9 mouse cellular contexts compared by ENCODE assay signal in genomic region chr14:78627516-78628275, GRCm38 (mm10).
DNase-seq lines count a peak whose midpoint lies in the region; ATAC-seq and TF ChIP-seq lines count a peak whose summit lies in the region.
"Had no signal": no experiment of that assay in that cellular context is flagged by ENCODE, and none has a peak within 500 bp of the region (broad histone marks: within the 10 kb centered on the region; RNA-seq: fewer than 3 reads in every experiment).

No protein-coding gene starts in this region.

- peak; percentile 16 to 42 for DNase-seq in kidney, adult 8-10 months
- peak; percentile 38 for DNase-seq in CD4-positive helper T cell, adult 2 months (ENCODE audit: low read depth, low spot score)
- DNase-seq in WW6 (ENCODE audit: low read depth, low spot score), result peak; percentile 38
- peak; percentile 48 for DNase-seq in embryo, embryonic 10.5 days (ENCODE audit: low spot score)
- peak; percentile 38 for DNase-seq in lung, postnatal 25 days (ENCODE audit: low spot score)
- no peak for DNase-seq in midbrain, embryonic 10.5 days (ENCODE audit: low spot score)
- DNase-seq in forebrain, postnatal 0 days, result no peak

- no peaks in the 10 kb centered on the region for H3K27me3 ChIP-seq in kidney, embryonic 14.5 days (ENCODE audit: control insufficient read depth, insufficient read depth, low read length)
- no peaks in the 10 kb centered on the region for H3K27me3 ChIP-seq in midbrain, embryonic 10.5 days (ENCODE audit: low read depth, poor library complexity, severe bottlenecking)
- no peaks in the 10 kb centered on the region for H3K27me3 ChIP-seq in forebrain, postnatal 0 days (ENCODE audit: insufficient read depth, low read length)
- H3K27me3 ChIP-seq: embryonic facial prominence, embryonic 15.5 days had no signal

- no peak overlapping the region for H3K4me3 ChIP-seq in kidney, embryonic 14.5 days (ENCODE audit: low read length)
- no peak overlapping the region for H3K4me3 ChIP-seq in midbrain, embryonic 10.5 days
- H3K4me3 ChIP-seq in forebrain, postnatal 0 days (ENCODE audit: low read depth, low read length), result no peak overlapping the region
- H3K4me3 ChIP-seq: embryonic facial prominence, embryonic 15.5 days had no signal

- TF ChIP-seq CTCF in forebrain, postnatal 0 days (IDR thresholded peaks at IDR 0.05; ENCODE audit: low read depth), result no peak

- no peak for ATAC-seq in kidney, embryonic 14.5 days (ENCODE audit: low FRiP score, low TSS enrichment)
- no peak for ATAC-seq in forebrain, postnatal 0 days

- H3K9me3 ChIP-seq in kidney, embryonic 14.5 days (ENCODE audit: control insufficient read depth, low read length), result no peaks in the 10 kb centered on the region
- no peaks in the 10 kb centered on the region for H3K9me3 ChIP-seq in midbrain, embryonic 10.5 days (replicated peaks)
- H3K9me3 ChIP-seq in forebrain, postnatal 0 days (ENCODE audit: low read length), result no peaks in the 10 kb centered on the region
- H3K9me3 ChIP-seq: embryonic facial prominence, embryonic 15.5 days had no signal

- H3K36me3 ChIP-seq in kidney, embryonic 14.5 days (ENCODE audit: control insufficient read depth, insufficient read depth, low read length), result 0 out of 2 replicates have a peak, but pooled peaks cover 4% of the 10 kb centered on the region
- no peaks in the 10 kb centered on the region for H3K36me3 ChIP-seq in midbrain, embryonic 10.5 days
- H3K36me3 ChIP-seq in forebrain, postnatal 0 days (ENCODE audit: insufficient read depth), result no peaks in the 10 kb centered on the region

- H3K4me1 ChIP-seq in kidney, embryonic 14.5 days (ENCODE audit: control insufficient read depth, insufficient read depth, low read length), result no peaks in the 10 kb centered on the region
- peaks cover 2% of the 10 kb centered on the region for H3K4me1 ChIP-seq in midbrain, embryonic 10.5 days
- no peaks in the 10 kb centered on the region for H3K4me1 ChIP-seq in forebrain, postnatal 0 days (ENCODE audit: insufficient read depth)
- H3K4me1 ChIP-seq: embryonic facial prominence, embryonic 15.5 days had no signal

- H3K4me2 ChIP-seq in kidney, embryonic 14.5 days (replicated peaks; ENCODE audit: low read depth, low read length), result no peak overlapping the region
- H3K4me2 ChIP-seq in forebrain, postnatal 0 days (ENCODE audit: low read depth), result no peak overlapping the region
- H3K4me2 ChIP-seq: embryonic facial prominence, embryonic 15.5 days had no signal

- H3K27ac ChIP-seq in kidney, embryonic 14.5 days (ENCODE audit: low read depth, low read length), result no peak overlapping the region
- H3K27ac ChIP-seq in midbrain, embryonic 10.5 days (replicated peaks), result no peak overlapping the region
- no peak overlapping the region for H3K27ac ChIP-seq in forebrain, postnatal 0 days (ENCODE audit: low read depth, low read length)
- H3K27ac ChIP-seq: embryonic facial prominence, embryonic 15.5 days had no signal

- WGBS in kidney, embryonic 14.5 days, result 85% methylated on average over 21 of the region's 21 CpGs
- 88% methylated on average over 21 of the region's 21 CpGs for WGBS in midbrain, embryonic 10.5 days
- 89% methylated on average over 21 of the region's 21 CpGs for WGBS in forebrain, postnatal 0 days

- no peak overlapping the region for H3K9ac ChIP-seq in kidney, embryonic 14.5 days (ENCODE audit: low read depth, low read length)
- no peak overlapping the region for H3K9ac ChIP-seq in forebrain, postnatal 0 days
- H3K9ac ChIP-seq: embryonic facial prominence, embryonic 15.5 days had no signal

Comparison
In these comparisons a context has a peak if more than half of its experiments do, and no peak if none do; other contexts are left out.
1. DNase-seq: peak in kidney, adult 8-10 months (2 of 2), CD4-positive helper T cell, adult 2 months (single experiment), WW6 (single experiment), embryo, embryonic 10.5 days (single experiment) and lung, postnatal 25 days (single experiment); none in midbrain, embryonic 10.5 days (single experiment) and forebrain, postnatal 0 days (single experiment).